Mouse (Mus musculus): Measurements from ENCODE around the gene Rbm20. TPM values are rescaled to one million over a fixed set of nuclear protein-coding genes. Genes with fewer than 3 reads are reported as not detected.

Rbm20 gene
- polyA plus RNA-seq, 1 experiment from 2014 or later, result 52.0 TPM

- ATAC-seq (ENCODE audit: insufficient number of reproducible peaks, insufficient read depth, low FRiP score, low read depth), result peak; percentile 84
- peaks cover 22 to 23% of the 10 kb centered on the region in 2 experiments for H3K4me1 ChIP-seq (ENCODE audit: control insufficient read depth in 2 of 2, insufficient read depth in 2 of 2, low read length in 2 of 2)
- H3K36me3 ChIP-seq (ENCODE audit: control insufficient read depth, insufficient read depth, low read length), result peaks cover 5% of the 10 kb centered on the region; the same call in 1 of the 2 replicates
- H3K4me3 ChIP-seq (ENCODE audit: control insufficient read depth in 1 of 2, insufficient read depth in 1 of 2, low read depth in 1 of 2, low read length in 2 of 2), result peak overlapping the region; percentile 21 to 38
- peak overlapping the region; percentile 65 for H3K4me2 ChIP-seq (ENCODE audit: low read length)
- H3K9me3 ChIP-seq (ENCODE audit: control insufficient read depth, low read length), result no peaks in the 10 kb centered on the region
- no peaks in the 10 kb centered on the region for H3K27me3 ChIP-seq (ENCODE audit: control insufficient read depth, insufficient read depth, low read length)
- peak overlapping the region; percentile 56; the same call in 1 of the 2 replicates for H3K9ac ChIP-seq (ENCODE audit: low read length)
- 33% methylated on average over 9 of the region's 9 CpGs for WGBS
- H3K27ac ChIP-seq (replicated peaks in 1 of 2; ENCODE audit: control insufficient read depth in 1 of 2, insufficient read depth in 1 of 2, low read depth in 2 of 2, low read length in 2 of 2), result peak overlapping the region; percentile 84 to 92
These were observed 16.2 kb upstream of the Rbm20 start for GRCm38 (mm10) chr19:53660722-53661420.

DNA sequence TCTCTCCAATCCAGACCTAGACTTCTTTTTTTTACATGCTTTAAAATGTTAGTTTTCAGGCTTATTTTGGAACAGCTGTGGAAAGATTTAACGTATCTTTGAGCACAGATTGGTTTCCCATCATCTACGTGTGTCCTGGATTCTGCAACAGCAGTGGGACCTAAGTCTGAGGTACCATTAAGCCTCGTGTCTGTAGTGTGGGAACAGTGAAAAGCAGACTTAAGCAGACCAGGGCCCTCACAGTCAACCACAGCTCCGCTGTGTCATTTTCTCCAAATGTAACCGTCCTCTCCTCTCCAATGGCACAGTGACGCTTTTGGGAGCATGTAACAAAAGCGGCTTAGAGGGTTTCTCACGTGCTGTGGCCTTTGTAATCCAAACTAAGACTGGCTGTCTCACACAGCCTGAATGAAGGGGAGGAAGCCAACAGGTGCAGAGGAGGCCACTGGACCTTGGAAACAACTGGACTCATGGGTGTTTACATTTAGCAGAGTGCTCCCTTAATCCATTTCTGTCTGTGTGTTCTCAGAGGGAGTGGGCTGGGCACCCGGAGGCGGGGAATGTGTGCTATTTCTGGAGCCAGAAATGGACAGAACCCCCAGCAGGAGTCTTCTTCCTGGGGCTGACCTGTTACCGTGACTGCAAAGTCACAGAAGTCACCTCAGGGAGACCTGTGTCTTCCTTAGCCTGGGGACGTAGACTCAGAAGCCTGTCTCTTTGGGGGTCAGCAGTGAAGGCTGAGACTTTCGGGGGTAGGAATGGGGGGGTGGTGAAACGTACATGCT is 15.0 kb upstream of the Rbm20 start:
- peak overlapping the region; percentile 4 to 34 for H3K4me3 ChIP-seq (ENCODE audit: control insufficient read depth in 1 of 2, insufficient read depth in 1 of 2, low read depth in 1 of 2, low read length in 2 of 2)
- WGBS, result 35% methylated on average over 14 of the region's 14 CpGs
- H3K9ac ChIP-seq (ENCODE audit: low read length), result peak overlapping the region; percentile 69
- H3K4me1 ChIP-seq (ENCODE audit: control insufficient read depth in 2 of 2, insufficient read depth in 2 of 2, low read length in 2 of 2), result peaks cover 28 to 29% of the 10 kb centered on the region in 2 experiments
- no peaks in the 10 kb centered on the region for H3K9me3 ChIP-seq (ENCODE audit: control insufficient read depth, low read length)
- ATAC-seq (ENCODE audit: insufficient number of reproducible peaks, insufficient read depth, low FRiP score, low read depth), result no peak
- H3K4me2 ChIP-seq (ENCODE audit: low read length), result peak overlapping the region; percentile 65
- H3K27ac ChIP-seq (replicated peaks in 1 of 2; ENCODE audit: control insufficient read depth in 1 of 2, insufficient read depth in 1 of 2, low read depth in 2 of 2, low read length in 2 of 2), result peak overlapping the region; percentile 83 to 90
- peaks cover 5% of the 10 kb centered on the region; the same call in 1 of the 2 replicates for H3K36me3 ChIP-seq (ENCODE audit: control insufficient read depth, insufficient read depth, low read length)
- H3K27me3 ChIP-seq (ENCODE audit: control insufficient read depth, insufficient read depth, low read length), result no peaks in the 10 kb centered on the region

- 83% methylated on average over 9 of the region's 9 CpGs for WGBS
- Histone ChIP-seq H3K4me3 (ENCODE audit: control insufficient read depth in 1 of 2, insufficient read depth in 1 of 2, low read depth in 1 of 2, low read length in 2 of 2) (no peak overlapping the region), H3K9ac (ENCODE audit: low read length) (no peak overlapping the region), H3K4me2 (ENCODE audit: low read length) (no peak overlapping the region), H3K27ac (replicated peaks in 1 of 2; ENCODE audit: control insufficient read depth in 1 of 2, insufficient read depth in 1 of 2, low read depth in 2 of 2, low read length in 2 of 2) (no peak overlapping the region), H3K36me3 (ENCODE audit: control insufficient read depth, insufficient read depth, low read length) (peaks cover 5% of the 10 kb centered on the region; the same call in 1 of the 2 replicates), H3K27me3 (ENCODE audit: control insufficient read depth, insufficient read depth, low read length) (no peaks in the 10 kb centered on the region), H3K9me3 (ENCODE audit: control insufficient read depth, low read length) (no peaks in the 10 kb centered on the region), H3K4me1 (ENCODE audit: control insufficient read depth in 2 of 2, insufficient read depth in 2 of 2, low read length in 2 of 2) (peaks cover 28 to 32% of the 10 kb centered on the region in 2 experiments)
- no peak for ATAC-seq (ENCODE audit: insufficient number of reproducible peaks, insufficient read depth, low FRiP score, low read depth)
These were observed 12.3 kb upstream of the Rbm20 start for GRCm38 (mm10) chr19:53664831-53665230.

DNA sequence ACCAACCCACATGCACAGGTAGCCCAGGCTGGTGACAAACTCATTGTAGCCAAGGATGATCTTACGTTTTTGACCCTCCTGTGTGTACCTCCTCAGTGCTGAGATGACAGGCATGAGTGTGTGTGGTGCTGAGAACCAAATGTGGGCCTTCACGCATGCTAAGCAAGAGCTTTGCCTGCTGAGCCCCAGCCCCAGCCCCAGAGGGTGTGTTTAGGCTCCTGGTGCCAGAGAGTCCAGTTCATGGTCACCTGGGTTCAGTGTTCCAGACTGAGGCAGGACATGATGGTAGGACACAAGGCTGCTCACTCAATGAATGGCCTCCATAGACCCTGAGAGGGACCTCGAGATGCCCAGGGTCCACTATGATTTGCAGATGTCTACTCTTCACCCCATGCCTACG is 11.7 kb upstream of the Rbm20 start:
- WGBS, result 88% methylated on average over 4 of the region's 4 CpGs
- no peak overlapping the region for H3K4me2 ChIP-seq (ENCODE audit: low read length)

GRCm38 (mm10) chr19:53666708-53667107 is 10.4 kb upstream of the Rbm20 start:
- Histone ChIP-seq H3K27me3 (ENCODE audit: control insufficient read depth, insufficient read depth, low read length) (no peaks in the 10 kb centered on the region), H3K27ac (replicated peaks in 1 of 2; ENCODE audit: control insufficient read depth in 1 of 2, insufficient read depth in 1 of 2, low read depth in 2 of 2, low read length in 2 of 2) (peak overlapping the region in 1 of 2 experiments; percentile 44; a peak in 1 of 4 replicates), H3K36me3 (ENCODE audit: control insufficient read depth, insufficient read depth, low read length) (peaks cover 5% of the 10 kb centered on the region; the same call in 1 of the 2 replicates), H3K4me2 (ENCODE audit: low read length) (0 out of 2 replicates have a peak overlapping the region, but pooled peaks have one; percentile 4), H3K9me3 (ENCODE audit: control insufficient read depth, low read length) (no peaks in the 10 kb centered on the region), H3K4me1 (ENCODE audit: control insufficient read depth in 2 of 2, insufficient read depth in 2 of 2, low read length in 2 of 2) (peaks cover 35 to 39% of the 10 kb centered on the region in 2 experiments), H3K4me3 (ENCODE audit: control insufficient read depth in 1 of 2, insufficient read depth in 1 of 2, low read depth in 1 of 2, low read length in 2 of 2) (no peak overlapping the region), H3K9ac (ENCODE audit: low read length) (peak overlapping the region; percentile 52; the same call in 1 of the 2 replicates)
- 37% methylated on average over 8 of the region's 8 CpGs for WGBS
- no peak for ATAC-seq (ENCODE audit: insufficient number of reproducible peaks, insufficient read depth, low FRiP score, low read depth)

More for the DNA sequence above, 11.7 kb upstream of the Rbm20 start:
- no peak overlapping the region for H3K27ac ChIP-seq (replicated peaks in 1 of 2; ENCODE audit: control insufficient read depth in 1 of 2, insufficient read depth in 1 of 2, low read depth in 2 of 2, low read length in 2 of 2)
- no peak overlapping the region for H3K9ac ChIP-seq (ENCODE audit: low read length)
- H3K36me3 ChIP-seq (ENCODE audit: control insufficient read depth, insufficient read depth, low read length), result peaks cover 5% of the 10 kb centered on the region; the same call in 1 of the 2 replicates
- no peaks in the 10 kb centered on the region for H3K9me3 ChIP-seq (ENCODE audit: control insufficient read depth, low read length)
- H3K4me3 ChIP-seq (ENCODE audit: control insufficient read depth in 1 of 2, insufficient read depth in 1 of 2, low read depth in 1 of 2, low read length in 2 of 2), result no peak overlapping the region
- peaks cover 28 to 34% of the 10 kb centered on the region in 2 experiments for H3K4me1 ChIP-seq (ENCODE audit: control insufficient read depth in 2 of 2, insufficient read depth in 2 of 2, low read length in 2 of 2)
- no peak for ATAC-seq (ENCODE audit: insufficient number of reproducible peaks, insufficient read depth, low FRiP score, low read depth)
- H3K27me3 ChIP-seq (ENCODE audit: control insufficient read depth, insufficient read depth, low read length), result no peaks in the 10 kb centered on the region

DNA sequence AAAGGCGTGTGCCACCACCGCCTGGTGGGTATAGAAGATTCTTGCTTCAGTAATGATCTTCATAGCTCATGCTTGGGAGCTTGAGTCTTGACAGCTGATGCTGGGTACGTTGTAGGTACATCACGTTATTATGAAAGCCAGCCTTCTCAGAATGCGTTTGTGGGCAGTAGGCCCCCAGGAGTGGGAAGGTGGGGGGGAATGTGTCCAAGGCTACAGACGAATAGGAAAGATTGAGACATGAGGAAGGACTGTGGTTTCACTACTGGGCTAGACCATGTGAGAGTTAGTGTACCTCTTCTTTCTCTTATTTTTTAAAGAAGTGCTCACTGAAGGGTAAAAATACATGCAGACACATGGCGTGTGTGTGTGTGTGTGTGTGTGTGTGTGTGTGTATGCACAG is 8.3 kb upstream of the Rbm20 start:
- H3K27me3 ChIP-seq (ENCODE audit: control insufficient read depth, insufficient read depth, low read length), result no peaks in the 10 kb centered on the region
- peaks cover 5% of the 10 kb centered on the region; the same call in 1 of the 2 replicates for H3K36me3 ChIP-seq (ENCODE audit: control insufficient read depth, insufficient read depth, low read length)
- H3K9ac ChIP-seq (ENCODE audit: low read length), result no peak overlapping the region
- WGBS, result 91% methylated on average over 7 of the region's 7 CpGs
- no peak overlapping the region for H3K4me2 ChIP-seq (ENCODE audit: low read length)
- H3K27ac ChIP-seq (replicated peaks in 1 of 2; ENCODE audit: control insufficient read depth in 1 of 2, insufficient read depth in 1 of 2, low read depth in 2 of 2, low read length in 2 of 2), result no peak overlapping the region
- H3K9me3 ChIP-seq (ENCODE audit: control insufficient read depth, low read length), result no peaks in the 10 kb centered on the region
- H3K4me1 ChIP-seq (ENCODE audit: control insufficient read depth in 2 of 2, insufficient read depth in 2 of 2, low read length in 2 of 2), result peaks cover 31 to 37% of the 10 kb centered on the region in 2 experiments
- H3K4me3 ChIP-seq (ENCODE audit: control insufficient read depth in 1 of 2, insufficient read depth in 1 of 2, low read depth in 1 of 2, low read length in 2 of 2), result no peak overlapping the region
- no peak for ATAC-seq (ENCODE audit: insufficient number of reproducible peaks, insufficient read depth, low FRiP score, low read depth)

- no peaks in the 10 kb centered on the region for H3K36me3 ChIP-seq (ENCODE audit: control insufficient read depth, insufficient read depth, low read length)
- H3K4me2 ChIP-seq (ENCODE audit: low read length), result peak overlapping the region; percentile 42
- H3K4me3 ChIP-seq (ENCODE audit: control insufficient read depth in 1 of 2, insufficient read depth in 1 of 2, low read depth in 1 of 2, low read length in 2 of 2), result no peak overlapping the region
- H3K4me1 ChIP-seq (ENCODE audit: control insufficient read depth in 2 of 2, insufficient read depth in 2 of 2, low read length in 2 of 2), result peaks cover 34 to 45% of the 10 kb centered on the region in 2 experiments
- no peaks in the 10 kb centered on the region for H3K9me3 ChIP-seq (ENCODE audit: control insufficient read depth, low read length)
- ATAC-seq (ENCODE audit: insufficient number of reproducible peaks, insufficient read depth, low FRiP score, low read depth), result peak; percentile 66
- peak overlapping the region; percentile 86 to 94 for H3K27ac ChIP-seq (replicated peaks in 1 of 2; ENCODE audit: control insufficient read depth in 1 of 2, insufficient read depth in 1 of 2, low read depth in 2 of 2, low read length in 2 of 2)
- WGBS, result 12% methylated on average over 12 of the region's 12 CpGs
- peak overlapping the region; percentile 59 for H3K9ac ChIP-seq (ENCODE audit: low read length)
- H3K27me3 ChIP-seq (ENCODE audit: control insufficient read depth, insufficient read depth, low read length), result 0 out of 2 replicates have a peak, but pooled peaks cover 4% of the 10 kb centered on the region
These were observed 6.4 kb upstream of the Rbm20 start for GRCm38 (mm10) chr19:53670625-53671141.

All from heart, embryonic 14.5 days (tissue).